Mouse (Mus musculus) forebrain, embryonic 14.5 days (tissue): ENCODE data around the gene Fscn3. TPM values are rescaled to one million over a fixed set of nuclear protein-coding genes. Genes with fewer than 3 reads are reported as not detected.

Experiments used
- ATAC-seq: fragments of 200-750 bp; cut with Nextera tagmentation; 2 replicates; pipeline ENCODE4 v1.8.0; 2017; ENCODE audit warnings: mild to moderate bottlenecking, moderate library complexity
- DNase-seq: peaks from one replicate; pipeline ENCODE4 v3.0.0-alpha.2; 2015; ENCODE audit warnings: low spot score
- H3K27ac ChIP-seq: fragments of 300-500 bp; sonication (generic); 2 replicates; pipeline ENCODE4 v1.5.1; 2014; ENCODE audit warnings: low read depth, mild to moderate bottlenecking, control low read depth, low read length, moderate library complexity
- H3K27me3 ChIP-seq: fragments of 300-500 bp; sonication (generic); replicated peaks from 2 replicates; pipeline ENCODE4 v1.6.1; 2014; ENCODE audit warnings: low read length, control low read depth, mixed read lengths; ENCODE audit not compliant: control insufficient read depth, insufficient read depth
- H3K36me3 ChIP-seq: fragments of 300-500 bp; sonication (generic); 2 replicates; pipeline ENCODE4 v1.6.1; 2014; ENCODE audit warnings: low read length, control low read depth; ENCODE audit not compliant: control insufficient read depth, insufficient read depth
- H3K4me1 ChIP-seq: fragments of 300-500 bp; sonication (generic); 2 replicates; pipeline ENCODE4 v1.6.1; 2014; ENCODE audit warnings: antibody characterized with exemption, low read length, control low read depth; ENCODE audit not compliant: control insufficient read depth, insufficient read depth
- H3K4me2 ChIP-seq: fragments of 300-500 bp; sonication (generic); 2 replicates; pipeline ENCODE4 v1.6.1; 2014; ENCODE audit warnings: mild to moderate bottlenecking, control low read depth, low read length
- H3K4me3 ChIP-seq: fragments of 300-500 bp; sonication (generic); 2 replicates; pipeline ENCODE4 v1.5.1; 2014; ENCODE audit warnings: low read depth, low read length, control low read depth
- H3K9ac ChIP-seq: fragments of 300-500 bp; sonication (generic); 2 replicates; pipeline ENCODE4 v1.6.1; 2014; ENCODE audit warnings: mild to moderate bottlenecking, low read length, control low read depth, moderate library complexity
- H3K9me3 ChIP-seq: fragments of 300-500 bp; sonication (generic); replicated peaks from 2 replicates; pipeline ENCODE4 v1.6.1; 2016; ENCODE audit warnings: low read length, control low read depth, mixed read lengths; ENCODE audit not compliant: control insufficient read depth
- WGBS: fragments of 180-500 bp; shearing (Covaris S2); extraction: QIAGEN DNeasy Blood & Tissue Kit; methylation state at CpG from one replicate; pipeline ENCODE4 v1.1.7; 2014; 5-methylcytosine and 5-hydroxymethylcytosine counted together
- polyA plus RNA-seq: library from polyadenylated mRNA; unstranded; fragments of >200 nt; fragmentation: Nextera tagmentation; extraction: Ambion mirVana; gene quantifications from 2 replicates; pipeline ENCODE4 v1.2.1, GENCODE M21; 2014

The Fscn3 gene
- polyA plus RNA-seq, 1 experiment from 2014 or later: not detected

- no peak; the same call in 1 of the 2 replicates for ATAC-seq
- 68% methylated on average over 15 of the region's 15 CpGs for WGBS
- Histone ChIP-seq H3K27ac (no peak overlapping the region), H3K27me3 (no peaks in the 10 kb centered on the region), H3K4me3 (peak overlapping the region; percentile 92; the same call in 1 of the 2 replicates), H3K9ac (no peak overlapping the region; the same call in 1 of the 2 replicates), H3K9me3 (no peaks in the 10 kb centered on the region), H3K4me2 (peak overlapping the region; percentile 72), H3K36me3 (peaks cover 31% of the 10 kb centered on the region), H3K4me1 (peaks cover 27% of the 10 kb centered on the region)
- no peak for DNase-seq
Measured at GRCm38 (mm10) chr6:28422651-28423290, 4.8 kb upstream of the Fscn3 start.

GRCm38 (mm10) chr6:28423313-28423712, 4.3 kb upstream of the Fscn3 start, which contains the start of gene Arf5:
Arf5 (plus strand) TSS chr6:28423560.
- H3K9me3 ChIP-seq: no peaks in the 10 kb centered on the region
- peak within 1 kb of the TSS; percentile 72 for H3K4me2 ChIP-seq
- peak within 1 kb of the TSS; percentile 78 for H3K27ac ChIP-seq
- peak within 1 kb of the TSS; percentile 92 for H3K4me3 ChIP-seq
- WGBS: under 1% methylated on average over 18 of the region's 42 CpGs
- H3K4me1 ChIP-seq: peaks cover 27% of the 10 kb centered on the region
- no peaks in the 10 kb centered on the region for H3K27me3 ChIP-seq
- peaks cover 25% of the 10 kb centered on the region for H3K36me3 ChIP-seq
- DNase-seq: peak; percentile 93
- H3K9ac ChIP-seq: peak within 1 kb of the TSS; percentile 96
- peak; percentile 79 for ATAC-seq

- H3K4me2 ChIP-seq: peak overlapping the region; percentile 72
- peaks cover 18% of the 10 kb centered on the region for H3K36me3 ChIP-seq
- peak; percentile 45 for ATAC-seq
- peak; percentile 44 for DNase-seq
- H3K9ac ChIP-seq: peak overlapping the region; percentile 96
- peak overlapping the region; percentile 92 for H3K4me3 ChIP-seq
- no peaks in the 10 kb centered on the region for H3K27me3 ChIP-seq
- H3K4me1 ChIP-seq: peaks cover 27% of the 10 kb centered on the region
- peak overlapping the region; percentile 78 for H3K27ac ChIP-seq
- H3K9me3 ChIP-seq: no peaks in the 10 kb centered on the region
- 14% methylated on average over 33 of the region's 46 CpGs for WGBS
Measured at GRCm38 (mm10) chr6:28423767-28424695, 3.6 kb upstream of the Fscn3 start.

GRCm38 (mm10) chr6:28425019-28425418, 2.6 kb upstream of the Fscn3 start:
- H3K4me1 ChIP-seq: peaks cover 25% of the 10 kb centered on the region
- no peak for ATAC-seq
- H3K9me3 ChIP-seq: no peaks in the 10 kb centered on the region
- no peak for DNase-seq
- H3K27ac ChIP-seq: no peak overlapping the region
- H3K4me2 ChIP-seq: peak overlapping the region; percentile 72
- 0 out of 2 replicates have a peak overlapping the region, but pooled peaks have one; percentile 13 for H3K9ac ChIP-seq
- H3K36me3 ChIP-seq: peaks cover 18% of the 10 kb centered on the region
- H3K4me3 ChIP-seq: no peak overlapping the region
- WGBS: 97% methylated on average over 6 of the region's 6 CpGs
- no peaks in the 10 kb centered on the region for H3K27me3 ChIP-seq

- WGBS: 85% methylated on average over 3 of the region's 3 CpGs
- H3K4me3 ChIP-seq: no peak within 1 kb of the TSS
- H3K9ac ChIP-seq: no peak within 1 kb of the TSS
- no peak for DNase-seq
- H3K27ac ChIP-seq: no peak within 1 kb of the TSS
- peaks cover 18% of the 10 kb centered on the region for H3K36me3 ChIP-seq
- H3K9me3 ChIP-seq: no peaks in the 10 kb centered on the region
- H3K4me2 ChIP-seq: no peak within 1 kb of the TSS
- no peaks in the 10 kb centered on the region for H3K27me3 ChIP-seq
- ATAC-seq: no peak
- H3K4me1 ChIP-seq: peaks cover 10% of the 10 kb centered on the region
Measured at GRCm38 (mm10) chr6:28428290-28428689, 701 bp downstream of the Fscn3 start, which contains the start of gene Gcc1. Gcc1 (minus strand) TSS chr6:28428390.

- H3K9ac ChIP-seq: no peak overlapping the region
- ATAC-seq (no peak), DNase-seq (no peak)
- no peaks in the 10 kb centered on the region for H3K9me3 ChIP-seq
- WGBS: 91% methylated on average over 11 of the region's 11 CpGs
- no peak overlapping the region for H3K4me2 ChIP-seq
- no peak overlapping the region for H3K4me3 ChIP-seq
- H3K4me1 ChIP-seq: 0 out of 2 replicates have a peak, but pooled peaks cover 2% of the 10 kb centered on the region
- peaks cover 18% of the 10 kb centered on the region for H3K36me3 ChIP-seq
- no peak overlapping the region for H3K27ac ChIP-seq
- no peaks in the 10 kb centered on the region for H3K27me3 ChIP-seq
Measured at GRCm38 (mm10) chr6:28429870-28430269, 2.3 kb downstream of the Fscn3 start.

GRCm38 (mm10) chr6:28430795-28431537, 3.4 kb downstream of the Fscn3 start:
- Histone ChIP-seq H3K9ac (no peak overlapping the region), H3K4me2 (no peak overlapping the region), H3K9me3 (no peaks in the 10 kb centered on the region), H3K4me1 (no peaks in the 10 kb centered on the region), H3K36me3 (peaks cover 12% of the 10 kb centered on the region), H3K27me3 (no peaks in the 10 kb centered on the region), H3K27ac (no peak overlapping the region), H3K4me3 (no peak overlapping the region)
- WGBS: 82% methylated on average over 10 of the region's 10 CpGs
- ATAC-seq (no peak), DNase-seq (no peak)

GRCm38 (mm10) chr6:28431538-28431855, 3.9 kb downstream of the Fscn3 start:
- no peak overlapping the region for H3K4me2 ChIP-seq
- ATAC-seq: no peak
- no peak overlapping the region for H3K27ac ChIP-seq
- no peak overlapping the region for H3K9ac ChIP-seq
- peaks cover 7% of the 10 kb centered on the region for H3K36me3 ChIP-seq
- H3K4me1 ChIP-seq: no peaks in the 10 kb centered on the region
- 81% methylated on average over 6 of the region's 6 CpGs for WGBS
- H3K9me3 ChIP-seq: no peaks in the 10 kb centered on the region
- H3K27me3 ChIP-seq: no peaks in the 10 kb centered on the region
- no peak overlapping the region for H3K4me3 ChIP-seq
- no peak for DNase-seq
